Mouse (Mus musculus): ENCODE measurements at regions not wholly inside any gene's neighbourhood (a gene's known extent, or its start where the extent isn't known, plus 50 kb on each side); places are given as distances from the start of the nearest gene placed in this dataset.

DNA sequence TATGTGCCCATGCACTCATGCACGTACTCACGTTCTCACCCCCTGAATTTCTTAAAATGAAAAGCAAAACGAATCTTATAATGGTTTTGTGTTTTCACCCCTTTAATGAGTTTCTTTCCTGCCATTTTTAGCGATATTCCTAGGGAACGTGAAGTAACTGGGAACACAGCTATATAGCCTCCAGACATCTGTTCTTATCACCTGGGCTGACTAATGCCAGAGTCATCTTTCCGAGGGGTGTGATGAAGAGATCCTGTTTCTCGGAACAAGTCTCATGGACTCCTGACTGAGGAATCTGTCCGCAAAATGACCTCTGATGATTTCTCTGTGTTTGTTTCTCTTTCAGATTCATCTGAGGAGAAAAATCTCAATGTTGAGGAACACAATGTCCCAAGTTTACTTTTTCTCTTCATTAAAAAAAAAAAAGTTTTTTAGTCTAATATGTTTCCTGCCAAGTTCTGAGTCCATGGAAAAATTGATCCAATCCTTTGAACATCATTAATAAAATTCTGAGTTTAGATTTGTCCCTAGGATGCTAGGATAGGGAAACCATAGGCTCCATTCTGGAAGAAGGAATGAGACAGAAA is 435.7 kb upstream of the Tshz3 start:
- Histone ChIP-seq H3K4me3 (ENCODE audit: low read depth, low read length) (no peak overlapping the region), H3K4me1 (ENCODE audit: control insufficient read depth, insufficient read depth, low read length) (no peaks in the 10 kb centered on the region), H3K36me3 (ENCODE audit: control insufficient read depth, insufficient read depth, low read length) (no peaks in the 10 kb centered on the region), H3K27ac (replicated peaks; ENCODE audit: low read depth, low read length) (no peak overlapping the region), H3K27me3 (ENCODE audit: control insufficient read depth, insufficient read depth, low read length) (no peaks in the 10 kb centered on the region), H3K4me2 (ENCODE audit: low read depth, severe bottlenecking) (no peak overlapping the region), H3K9me3 (ENCODE audit: control insufficient read depth, low read length) (no peaks in the 10 kb centered on the region), H3K9ac (ENCODE audit: low read length) (no peak overlapping the region)
- no peak for DNase-seq (ENCODE audit: low spot score)
- no peak for ATAC-seq (ENCODE audit: insufficient number of reproducible peaks, low FRiP score, low TSS enrichment, low read depth)
- WGBS, result 82% methylated on average over 8 of the region's 8 CpGs

DNA sequence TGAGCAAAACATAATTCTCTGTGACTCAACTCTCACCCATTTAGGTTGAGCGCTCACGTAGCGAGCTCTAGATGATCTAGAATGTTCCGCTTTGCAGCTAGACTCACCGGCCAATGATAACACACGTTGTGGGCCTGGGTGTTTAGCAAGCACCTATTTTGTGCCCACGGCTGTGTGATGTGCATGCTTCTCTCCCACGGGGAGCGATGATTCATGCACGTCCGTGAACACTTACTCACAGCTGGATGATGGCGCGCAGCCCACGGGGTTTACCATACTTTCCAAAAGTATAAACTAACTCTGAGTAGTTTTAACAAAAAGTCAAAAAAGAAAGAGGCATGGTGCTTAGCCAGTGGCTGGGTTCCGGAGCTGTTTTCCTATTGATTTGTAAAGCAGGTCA is 440.8 kb upstream of the Tshz3 start:
- Histone ChIP-seq H3K4me3 (ENCODE audit: low read depth, low read length) (no peak overlapping the region), H3K27me3 (ENCODE audit: control insufficient read depth, insufficient read depth, low read length) (no peaks in the 10 kb centered on the region), H3K27ac (replicated peaks; ENCODE audit: low read depth, low read length) (no peak overlapping the region), H3K4me1 (ENCODE audit: control insufficient read depth, insufficient read depth, low read length) (no peaks in the 10 kb centered on the region), H3K36me3 (ENCODE audit: control insufficient read depth, insufficient read depth, low read length) (no peaks in the 10 kb centered on the region), H3K9me3 (ENCODE audit: control insufficient read depth, low read length) (no peaks in the 10 kb centered on the region), H3K4me2 (ENCODE audit: low read depth, severe bottlenecking) (no peak overlapping the region), H3K9ac (ENCODE audit: low read length) (no peak overlapping the region)
- ATAC-seq (ENCODE audit: insufficient number of reproducible peaks, low FRiP score, low TSS enrichment, low read depth), result no peak
- WGBS, result 94% methylated on average over 15 of the region's 15 CpGs
- no peak for DNase-seq (ENCODE audit: low spot score)

DNA sequence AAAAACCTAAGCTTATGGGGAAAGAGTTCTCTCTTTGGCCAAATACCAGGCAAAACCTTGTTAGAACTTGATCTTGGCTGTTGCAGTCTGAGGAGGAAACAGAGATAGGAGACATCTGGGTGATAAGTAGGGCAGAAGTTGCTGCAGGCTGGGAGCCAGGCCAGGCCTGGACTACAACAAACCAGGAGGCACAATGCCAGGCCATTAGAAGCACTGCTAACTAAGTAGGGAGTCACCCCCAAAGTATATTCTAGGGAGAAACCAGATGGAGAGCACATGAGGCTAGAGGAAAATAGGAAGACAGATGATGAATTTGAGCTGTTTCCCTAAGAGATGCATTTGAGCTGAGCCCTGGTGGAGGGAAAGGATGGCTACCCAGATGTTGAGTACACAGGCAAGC is 444.6 kb upstream of the Zfp507 start:
- Histone ChIP-seq H3K27ac (replicated peaks; ENCODE audit: low read depth, low read length) (no peak overlapping the region), H3K9ac (ENCODE audit: low read length) (no peak overlapping the region), H3K36me3 (ENCODE audit: control insufficient read depth, insufficient read depth, low read length) (no peaks in the 10 kb centered on the region), H3K4me1 (ENCODE audit: control insufficient read depth, insufficient read depth, low read length) (no peaks in the 10 kb centered on the region), H3K4me2 (ENCODE audit: low read depth, severe bottlenecking) (no peak overlapping the region), H3K9me3 (ENCODE audit: control insufficient read depth, low read length) (no peaks in the 10 kb centered on the region), H3K27me3 (ENCODE audit: control insufficient read depth, insufficient read depth, low read length) (no peaks in the 10 kb centered on the region), H3K4me3 (ENCODE audit: low read depth, low read length) (no peak overlapping the region)
- DNase-seq (ENCODE audit: low spot score) (no peak), ATAC-seq (ENCODE audit: insufficient number of reproducible peaks, low FRiP score, low TSS enrichment, low read depth) (no peak)

DNA sequence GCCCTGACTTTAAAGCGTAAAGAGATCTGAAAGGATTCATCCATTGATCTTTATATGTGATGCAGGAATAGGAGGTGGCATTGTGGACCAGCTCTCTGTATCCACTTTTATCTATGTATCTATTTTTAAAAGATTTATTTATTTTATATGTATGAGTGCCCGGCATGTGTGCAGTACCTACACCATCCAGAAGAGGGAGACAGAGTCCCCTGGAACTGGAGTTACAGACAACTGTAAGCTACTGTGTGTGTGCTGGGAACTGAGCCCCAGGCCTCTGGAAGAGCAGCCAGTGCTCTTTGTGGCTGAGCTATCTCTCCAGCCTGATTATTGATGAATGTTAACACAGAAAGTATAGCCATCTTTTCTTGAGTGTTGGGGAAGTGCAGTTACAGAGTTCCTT is 433.9 kb upstream of the Zfp507 start:
- ATAC-seq (ENCODE audit: insufficient number of reproducible peaks, low FRiP score, low TSS enrichment, low read depth), result no peak
- Histone ChIP-seq H3K4me1 (ENCODE audit: control insufficient read depth, insufficient read depth, low read length) (no peaks in the 10 kb centered on the region), H3K27ac (replicated peaks; ENCODE audit: low read depth, low read length) (no peak overlapping the region), H3K4me2 (ENCODE audit: low read depth, severe bottlenecking) (no peak overlapping the region), H3K4me3 (ENCODE audit: low read depth, low read length) (no peak overlapping the region), H3K36me3 (ENCODE audit: control insufficient read depth, insufficient read depth, low read length) (no peaks in the 10 kb centered on the region), H3K9me3 (ENCODE audit: control insufficient read depth, low read length) (no peaks in the 10 kb centered on the region), H3K27me3 (ENCODE audit: control insufficient read depth, insufficient read depth, low read length) (no peaks in the 10 kb centered on the region), H3K9ac (ENCODE audit: low read length) (no peak overlapping the region)
- 94% methylated on average over 2 of the region's 2 CpGs for WGBS
- peak; percentile 20 for DNase-seq (ENCODE audit: low spot score)

DNA sequence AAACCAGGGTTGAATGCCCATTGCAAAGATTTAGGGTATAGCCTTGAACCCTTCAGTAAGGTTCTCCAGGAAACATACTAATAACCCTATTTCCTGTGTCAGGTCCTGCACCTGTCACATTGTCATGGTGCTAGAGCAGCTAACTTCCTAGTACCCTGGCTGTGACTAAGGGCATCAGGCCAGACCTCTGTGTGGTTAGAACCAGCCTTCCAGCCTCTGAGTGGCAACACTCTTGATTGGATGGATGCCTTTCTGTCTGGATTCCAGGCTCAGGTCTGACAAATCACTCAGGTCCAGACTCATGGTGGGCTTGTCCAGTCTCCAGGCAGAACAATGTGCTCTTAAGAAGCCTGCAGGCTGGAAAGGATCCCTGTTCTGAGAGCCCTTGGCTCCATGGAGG is 426.2 kb upstream of the Zfp507 start:
- H3K4me3 ChIP-seq (ENCODE audit: low read depth, low read length), result no peak overlapping the region
- no peak for ATAC-seq (ENCODE audit: insufficient number of reproducible peaks, low FRiP score, low TSS enrichment, low read depth)
- H3K27me3 ChIP-seq (ENCODE audit: control insufficient read depth, insufficient read depth, low read length), result no peaks in the 10 kb centered on the region
- H3K4me2 ChIP-seq (ENCODE audit: low read depth, severe bottlenecking), result no peak overlapping the region
- no peaks in the 10 kb centered on the region for H3K4me1 ChIP-seq (ENCODE audit: control insufficient read depth, insufficient read depth, low read length)
- peak; percentile 18 for DNase-seq (ENCODE audit: low spot score)
- no peak overlapping the region for H3K27ac ChIP-seq (replicated peaks; ENCODE audit: low read depth, low read length)
- H3K9me3 ChIP-seq (ENCODE audit: control insufficient read depth, low read length), result no peaks in the 10 kb centered on the region
- H3K9ac ChIP-seq (ENCODE audit: low read length), result no peak overlapping the region
- H3K36me3 ChIP-seq (ENCODE audit: control insufficient read depth, insufficient read depth, low read length), result no peaks in the 10 kb centered on the region

DNA sequence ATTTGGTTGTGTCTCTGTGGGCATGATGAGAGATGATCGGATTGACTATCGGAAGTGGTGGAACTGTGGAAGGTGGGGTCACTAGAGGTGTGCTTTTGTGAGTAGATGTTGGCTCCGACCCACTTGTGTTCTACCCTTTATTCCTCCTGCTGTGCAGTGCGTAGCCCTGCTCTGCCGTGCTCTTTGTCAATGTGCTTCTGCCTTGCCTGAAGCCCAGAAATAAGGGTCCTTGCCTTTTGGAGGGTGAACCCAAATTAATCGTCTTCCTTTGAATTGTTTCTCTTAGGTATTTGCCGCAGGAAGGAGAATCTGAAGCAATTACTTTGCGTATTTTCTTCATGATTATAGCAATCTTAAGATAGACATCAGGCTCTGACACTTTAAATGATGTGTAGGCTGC is 421.6 kb upstream of the Zfp507 start:
- WGBS, result 83% methylated on average over 8 of the region's 8 CpGs
- Histone ChIP-seq H3K4me2 (ENCODE audit: low read depth, severe bottlenecking) (no peak overlapping the region), H3K27ac (replicated peaks; ENCODE audit: low read depth, low read length) (no peak overlapping the region), H3K4me1 (ENCODE audit: control insufficient read depth, insufficient read depth, low read length) (no peaks in the 10 kb centered on the region), H3K9ac (ENCODE audit: low read length) (no peak overlapping the region), H3K9me3 (ENCODE audit: control insufficient read depth, low read length) (no peaks in the 10 kb centered on the region), H3K36me3 (ENCODE audit: control insufficient read depth, insufficient read depth, low read length) (no peaks in the 10 kb centered on the region), H3K27me3 (ENCODE audit: control insufficient read depth, insufficient read depth, low read length) (no peaks in the 10 kb centered on the region), H3K4me3 (ENCODE audit: low read depth, low read length) (no peak overlapping the region)
- DNase-seq (ENCODE audit: low spot score) (peak; percentile 12), ATAC-seq (ENCODE audit: insufficient number of reproducible peaks, low FRiP score, low TSS enrichment, low read depth) (no peak)

DNA sequence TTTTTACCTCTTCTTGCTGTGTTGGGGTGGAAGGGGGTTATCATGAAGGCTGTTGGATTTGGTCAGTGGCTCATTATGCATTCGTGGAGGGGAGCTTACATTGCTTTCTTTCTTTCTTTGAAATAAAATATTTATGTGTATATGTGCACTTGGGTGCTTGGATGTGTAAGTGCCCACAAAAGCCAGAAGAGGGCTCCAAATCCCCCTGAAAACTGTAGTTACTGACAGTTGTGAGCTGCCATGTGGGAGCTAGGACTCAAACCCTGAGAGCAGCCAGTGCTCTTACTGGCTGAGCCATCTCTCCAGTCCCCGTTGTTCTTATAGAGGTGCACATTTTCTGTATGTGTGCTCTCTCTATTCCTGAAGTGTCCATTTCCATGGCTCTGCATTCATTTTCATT is 415.6 kb upstream of the Zfp507 start:
- Histone ChIP-seq H3K27ac (replicated peaks; ENCODE audit: low read depth, low read length) (no peak overlapping the region), H3K4me1 (ENCODE audit: control insufficient read depth, insufficient read depth, low read length) (no peaks in the 10 kb centered on the region), H3K36me3 (ENCODE audit: control insufficient read depth, insufficient read depth, low read length) (no peaks in the 10 kb centered on the region), H3K9ac (ENCODE audit: low read length) (no peak overlapping the region), H3K4me3 (ENCODE audit: low read depth, low read length) (no peak overlapping the region), H3K9me3 (ENCODE audit: control insufficient read depth, low read length) (no peaks in the 10 kb centered on the region), H3K4me2 (ENCODE audit: low read depth, severe bottlenecking) (no peak overlapping the region), H3K27me3 (ENCODE audit: control insufficient read depth, insufficient read depth, low read length) (no peaks in the 10 kb centered on the region)
- WGBS, result 48% methylated on average over 2 of the region's 2 CpGs
- ATAC-seq (ENCODE audit: insufficient number of reproducible peaks, low FRiP score, low TSS enrichment, low read depth) (no peak), DNase-seq (ENCODE audit: low spot score) (no peak)

DNA sequence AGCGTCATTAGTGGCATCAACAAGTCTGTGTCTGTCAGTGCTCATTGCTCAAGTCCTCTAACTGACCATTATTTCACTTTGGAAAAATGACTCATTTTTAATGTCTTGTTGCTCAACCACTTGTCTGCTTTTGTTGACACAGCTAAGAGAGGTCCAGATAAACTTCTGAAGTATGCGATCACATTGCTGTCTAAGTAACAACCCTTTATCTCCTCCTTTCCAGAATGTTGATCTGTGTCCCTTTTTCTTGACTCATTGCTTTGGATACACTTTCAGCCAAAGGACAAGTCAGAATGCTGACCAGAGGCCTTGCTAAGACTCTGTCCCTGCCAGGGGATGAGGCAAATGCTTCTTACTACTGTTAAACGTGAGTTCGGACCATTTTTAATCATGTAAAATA is 407.2 kb upstream of the Zfp507 start:
- no peak overlapping the region for H3K4me3 ChIP-seq (ENCODE audit: low read depth, low read length)
- H3K4me1 ChIP-seq (ENCODE audit: control insufficient read depth, insufficient read depth, low read length), result no peaks in the 10 kb centered on the region
- no peaks in the 10 kb centered on the region for H3K27me3 ChIP-seq (ENCODE audit: control insufficient read depth, insufficient read depth, low read length)
- no peak for ATAC-seq (ENCODE audit: insufficient number of reproducible peaks, low FRiP score, low TSS enrichment, low read depth)
- H3K9ac ChIP-seq (ENCODE audit: low read length), result no peak overlapping the region
- no peaks in the 10 kb centered on the region for H3K9me3 ChIP-seq (ENCODE audit: control insufficient read depth, low read length)
- WGBS, result 92% methylated on average over 4 of the region's 4 CpGs
- H3K4me2 ChIP-seq (ENCODE audit: low read depth, severe bottlenecking), result no peak overlapping the region
- no peak overlapping the region for H3K27ac ChIP-seq (replicated peaks; ENCODE audit: low read depth, low read length)
- no peaks in the 10 kb centered on the region for H3K36me3 ChIP-seq (ENCODE audit: control insufficient read depth, insufficient read depth, low read length)
- DNase-seq (ENCODE audit: low spot score), result no peak

DNA sequence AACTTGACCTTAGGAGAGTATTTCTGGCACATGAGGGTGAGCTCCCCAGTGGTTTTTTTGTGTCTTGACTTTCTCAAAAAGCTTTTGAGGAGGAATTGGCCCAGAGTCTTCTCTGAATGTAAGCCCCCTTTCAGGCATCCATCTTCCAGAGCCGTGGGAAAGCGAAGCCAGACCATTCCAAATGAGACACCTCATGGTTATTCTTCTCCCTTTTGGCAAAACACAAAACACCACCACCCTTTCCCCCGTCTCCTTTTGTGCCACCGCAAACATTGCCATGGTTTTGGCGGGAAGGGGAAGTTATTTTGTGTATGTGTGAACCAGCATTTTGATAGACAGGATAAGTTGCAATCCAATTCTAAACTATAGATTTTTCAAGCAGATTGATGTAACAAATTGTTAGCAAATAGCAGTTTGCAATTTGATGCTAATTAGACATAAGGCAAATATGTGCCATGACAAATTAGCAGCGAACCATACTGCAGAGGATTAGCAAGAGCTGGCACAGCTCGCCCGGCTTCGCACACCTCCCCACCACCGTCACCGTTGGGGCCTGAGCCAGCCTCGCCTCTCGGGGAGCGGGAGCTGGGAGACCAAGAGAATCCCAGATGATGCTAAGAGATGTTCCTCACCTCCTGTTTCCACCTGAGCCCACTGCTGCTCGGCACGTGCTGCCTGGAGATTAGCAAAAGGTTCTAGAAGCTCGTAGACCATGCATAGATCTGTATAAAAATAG is 404.9 kb upstream of the Zfp507 start:
- no peak for ATAC-seq (ENCODE audit: insufficient number of reproducible peaks, low FRiP score, low TSS enrichment, low read depth)
- Histone ChIP-seq H3K4me3 (ENCODE audit: low read depth, low read length) (no peak overlapping the region), H3K27me3 (ENCODE audit: control insufficient read depth, insufficient read depth, low read length) (no peaks in the 10 kb centered on the region), H3K27ac (replicated peaks; ENCODE audit: low read depth, low read length) (no peak overlapping the region), H3K4me2 (ENCODE audit: low read depth, severe bottlenecking) (no peak overlapping the region), H3K36me3 (ENCODE audit: control insufficient read depth, insufficient read depth, low read length) (no peaks in the 10 kb centered on the region), H3K9ac (ENCODE audit: low read length) (no peak overlapping the region), H3K9me3 (ENCODE audit: control insufficient read depth, low read length) (no peaks in the 10 kb centered on the region), H3K4me1 (ENCODE audit: control insufficient read depth, insufficient read depth, low read length) (no peaks in the 10 kb centered on the region)
- WGBS, result 89% methylated on average over 17 of the region's 17 CpGs
- DNase-seq (ENCODE audit: low spot score), result no peak

All from limb, embryonic 11.5 days (tissue).